Mouse (Mus musculus) heart, postnatal 4 days (tissue): ENCODE measurements around the gene 4921507P07Rik. TPM values are rescaled to one million over a fixed set of nuclear protein-coding genes. Genes with fewer than 3 reads are reported as not detected.
"Not testable (repeated sequence)": the region's sequence is repeated elsewhere in the genome, so short reads cannot be mapped to it uniquely, and the experiment has no call there.

Experiments
- DNase-seq: peaks from one replicate; pipeline ENCODE4 v3.0.0; 2021
- total RNA-seq, 2 experiments: library from RNA; stranded (reverse); gene quantifications; 2 replicates each; pipeline ENCODE4 v1.2.3; 2021

4921507P07Rik gene
- under 1 TPM; 0.36 to 0.55 TPM for total RNA-seq

GRCm38 (mm10) chr6:50596301-50597211, at the start of gene 4921507P07Rik:
4921507P07Rik (minus strand) TSS chr6:50596632.
- DNase-seq, result peak; percentile 97

GRCm38 (mm10) chr6:50644701-50645100, 48.3 kb upstream of the 4921507P07Rik start:
- peak; percentile 25 for DNase-seq

- no peak for DNase-seq
Observed at GRCm38 (mm10) chr6:50641898-50642297, 45.5 kb upstream of the 4921507P07Rik start.

GRCm38 (mm10) chr6:50640377-50640776, 43.9 kb upstream of the 4921507P07Rik start:
- DNase-seq, result peak; percentile 14

GRCm38 (mm10) chr6:50639656-50640055, 43.2 kb upstream of the 4921507P07Rik start:
- DNase-seq, result no peak

GRCm38 (mm10) chr6:50626170-50626569, 29.7 kb upstream of the 4921507P07Rik start:
- not testable (repeated sequence) for DNase-seq

- DNase-seq, result not testable (repeated sequence)
Observed at GRCm38 (mm10) chr6:50618273-50618672, 21.8 kb upstream of the 4921507P07Rik start.

- peak; percentile 33 for DNase-seq
Observed at GRCm38 (mm10) chr6:50601620-50602019, 5.2 kb upstream of the 4921507P07Rik start.

- DNase-seq, result peak; percentile 80
Observed at GRCm38 (mm10) chr6:50598560-50598959, 2.1 kb upstream of the 4921507P07Rik start.

- no peak for DNase-seq
Observed at GRCm38 (mm10) chr6:50594372-50594771, 2.1 kb downstream of the 4921507P07Rik start.

- no peak for DNase-seq
Observed at GRCm38 (mm10) chr6:50593334-50593845, 3.0 kb downstream of the 4921507P07Rik start.

GRCm38 (mm10) chr6:50590234-50590633, 6.2 kb downstream of the 4921507P07Rik start:
- DNase-seq, result no peak

- DNase-seq, result peak; percentile 70
Observed at GRCm38 (mm10) chr6:50588251-50588650, 8.2 kb downstream of the 4921507P07Rik start.

GRCm38 (mm10) chr6:50587412-50587811, 9.0 kb downstream of the 4921507P07Rik start:
- no peak for DNase-seq

GRCm38 (mm10) chr6:50586316-50586715, 10.1 kb downstream of the 4921507P07Rik start:
- DNase-seq, result no peak

GRCm38 (mm10) chr6:50585733-50586132, 10.7 kb downstream of the 4921507P07Rik start:
- no peak for DNase-seq

- no peak for DNase-seq
Observed at GRCm38 (mm10) chr6:50571661-50572060, 24.8 kb downstream of the 4921507P07Rik start.

- DNase-seq, result no peak
Observed at GRCm38 (mm10) chr6:50566997-50567255, 29.5 kb downstream of the 4921507P07Rik start.

GRCm38 (mm10) chr6:50566141-50566996, 30.1 kb downstream of the 4921507P07Rik start, which contains the start of gene Cycs:
Cycs (minus strand) TSS chr6:50566538.
- DNase-seq, result peak; percentile 100

GRCm38 (mm10) chr6:50563651-50564050, 32.8 kb downstream of the 4921507P07Rik start:
- no peak for DNase-seq

- no peak for DNase-seq
Observed at GRCm38 (mm10) chr6:50562421-50562820, 34.0 kb downstream of the 4921507P07Rik start.

GRCm38 (mm10) chr6:50560776-50561175, 35.7 kb downstream of the 4921507P07Rik start:
- no peak for DNase-seq

GRCm38 (mm10) chr6:50558877-50559276, 37.6 kb downstream of the 4921507P07Rik start:
- no peak for DNase-seq
